ENCODE assay signal across 20 mouse cellular contexts in the genomic region with DNA sequence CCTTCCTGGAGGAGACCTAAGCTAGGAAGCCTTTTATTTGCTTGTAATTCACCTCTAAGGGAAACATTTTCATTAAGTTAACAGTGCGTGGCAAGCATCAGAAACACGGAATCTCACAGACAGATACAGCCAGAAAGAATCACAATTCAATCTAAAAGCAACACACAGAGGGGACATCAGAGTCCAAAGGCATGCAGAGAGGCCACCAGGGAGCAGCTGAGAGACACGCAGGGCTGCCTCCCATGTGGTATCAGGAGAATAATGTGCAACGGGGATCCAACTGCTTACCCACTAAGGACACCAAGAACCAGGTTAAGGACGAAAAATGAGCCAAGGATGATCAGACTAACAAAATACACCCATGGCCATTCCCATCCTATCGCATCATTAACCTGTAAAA.
DNase-seq lines count a peak whose midpoint lies in the region; ATAC-seq and TF ChIP-seq lines count a peak whose summit lies in the region.
"Had no signal": no experiment of that assay in that cellular context is flagged by ENCODE, and none has a peak within 500 bp of the region (broad histone marks: within the 10 kb centered on the region; RNA-seq: fewer than 3 reads in every experiment).

No protein-coding gene starts in this region.

- H3K36me3 ChIP-seq in forebrain, postnatal 0 days (ENCODE audit: insufficient read depth) = no peaks in the 10 kb centered on the region
- no peaks in the 10 kb centered on the region for H3K36me3 ChIP-seq in forebrain, embryonic 11.5 days (ENCODE audit: control insufficient read depth, insufficient read depth, low read length)
- no peaks in the 10 kb centered on the region for H3K36me3 ChIP-seq in kidney, postnatal 0 days (ENCODE audit: insufficient read depth, low read length)
- H3K36me3 ChIP-seq in neural tube, embryonic 13.5 days = no peaks in the 10 kb centered on the region
- H3K36me3 ChIP-seq: embryonic facial prominence, embryonic 13.5 days; forebrain, embryonic 10.5 days; limb, embryonic 10.5 days; stomach, embryonic 15.5 days had no signal

- no peak overlapping the region for H3K4me3 ChIP-seq in forebrain, postnatal 0 days (ENCODE audit: low read depth, low read length)
- H3K4me3 ChIP-seq in forebrain, embryonic 11.5 days (ENCODE audit: low read depth, low read length) = no peak overlapping the region
- no peak overlapping the region for H3K4me3 ChIP-seq in kidney, postnatal 0 days (replicated peaks; ENCODE audit: low read depth, low read length)
- H3K4me3 ChIP-seq in neural tube, embryonic 13.5 days = no peak overlapping the region
- H3K4me3 ChIP-seq: embryonic facial prominence, embryonic 13.5 days; forebrain, embryonic 10.5 days; limb, embryonic 10.5 days; megakaryocyte, embryonic 14.5 days; stomach, embryonic 15.5 days had no signal

- ATAC-seq in forebrain, postnatal 0 days = no peak
- no peak for ATAC-seq in forebrain, embryonic 11.5 days (replicated peaks; ENCODE audit: low FRiP score)
- no peak for ATAC-seq in kidney, postnatal 0 days (replicated peaks; ENCODE audit: low FRiP score, low read depth)
- peak; percentile 36; the same call in 1 of the 2 replicates for ATAC-seq in neural tube, embryonic 13.5 days (ENCODE audit: low read depth)

- H3K27me3 ChIP-seq in forebrain, postnatal 0 days (ENCODE audit: insufficient read depth, low read length) = no peaks in the 10 kb centered on the region
- no peaks in the 10 kb centered on the region; the same call in 1 of the 2 replicates for H3K27me3 ChIP-seq in forebrain, embryonic 11.5 days (ENCODE audit: control insufficient read depth, insufficient read depth, low read length)
- H3K27me3 ChIP-seq in kidney, postnatal 0 days (ENCODE audit: insufficient read depth, low read length) = no peaks in the 10 kb centered on the region
- H3K27me3 ChIP-seq in neural tube, embryonic 13.5 days = no peaks in the 10 kb centered on the region
- H3K27me3 ChIP-seq: embryonic facial prominence, embryonic 13.5 days; stomach, embryonic 15.5 days had no signal

- DNase-seq in forebrain, postnatal 0 days = no peak
- DNase-seq in forebrain, embryonic 11.5 days (ENCODE audit: low spot score) = no peak
- peak; percentile 46 for DNase-seq in kidney, postnatal 0 days (ENCODE audit: low spot score)
- DNase-seq in kidney, postnatal 14 days = no peak
- DNase-seq in neural tube, embryonic 10.5 days (ENCODE audit: extremely low spot score, low spot score) = no peak
- DNase-seq in urinary bladder, postnatal 36 days (ENCODE audit: low spot score in 2 of 2) = no peak
- no peak for DNase-seq in cerebellum, adult 18-20 months
- DNase-seq: adrenal gland, postnatal 10 days; cerebellum, postnatal 25 days; kidney, adult 18-20 months; layer of hippocampus, postnatal 36 days; lung, adult 2 months; right cerebral cortex, postnatal 4 days; thymus, postnatal 25 days had no signal

- peak; percentile 44 for TF ChIP-seq CTCF in forebrain, postnatal 0 days (IDR thresholded peaks at IDR 0.05; ENCODE audit: low read depth)
- peak; percentile 53 for TF ChIP-seq CTCF in kidney, postnatal 0 days (IDR thresholded peaks at IDR 0.05; ENCODE audit: low read depth)

- no peaks in the 10 kb centered on the region for H3K4me1 ChIP-seq in forebrain, postnatal 0 days (ENCODE audit: insufficient read depth)
- no peaks in the 10 kb centered on the region for H3K4me1 ChIP-seq in forebrain, embryonic 11.5 days (replicated peaks; ENCODE audit: control insufficient read depth, insufficient read depth, low read length)
- H3K4me1 ChIP-seq in kidney, postnatal 0 days (replicated peaks; ENCODE audit: insufficient read depth, low read length) = no peaks in the 10 kb centered on the region
- H3K4me1 ChIP-seq in neural tube, embryonic 13.5 days (replicated peaks) = peaks cover 11% of the 10 kb centered on the region
- H3K4me1 ChIP-seq: stomach, embryonic 15.5 days had no signal

- H3K9me3 ChIP-seq in forebrain, postnatal 0 days (ENCODE audit: low read length) = no peaks in the 10 kb centered on the region
- H3K9me3 ChIP-seq in forebrain, embryonic 11.5 days (ENCODE audit: control insufficient read depth, low read length) = no peaks in the 10 kb centered on the region
- H3K9me3 ChIP-seq in kidney, postnatal 0 days (replicated peaks; ENCODE audit: low read length) = no peaks in the 10 kb centered on the region
- H3K9me3 ChIP-seq in neural tube, embryonic 13.5 days = no peaks in the 10 kb centered on the region
- H3K9me3 ChIP-seq: embryonic facial prominence, embryonic 13.5 days; forebrain, embryonic 10.5 days; limb, embryonic 10.5 days; stomach, embryonic 15.5 days had no signal

- no peak overlapping the region for H3K27ac ChIP-seq in forebrain, postnatal 0 days (ENCODE audit: low read depth, low read length)
- H3K27ac ChIP-seq in forebrain, embryonic 11.5 days (ENCODE audit: low read depth, low read length) = no peak overlapping the region
- no peak overlapping the region for H3K27ac ChIP-seq in kidney, postnatal 0 days
- peak overlapping the region; percentile 64 for H3K27ac ChIP-seq in neural tube, embryonic 13.5 days (replicated peaks)
- H3K27ac ChIP-seq: embryonic facial prominence, embryonic 13.5 days; forebrain, embryonic 10.5 days; limb, embryonic 10.5 days; stomach, embryonic 15.5 days had no signal

- no peak overlapping the region for H3K9ac ChIP-seq in forebrain, postnatal 0 days
- H3K9ac ChIP-seq in forebrain, embryonic 11.5 days (ENCODE audit: low read length) = no peak overlapping the region
- no peak overlapping the region for H3K9ac ChIP-seq in kidney, postnatal 0 days (ENCODE audit: low read depth, low read length)
- H3K9ac ChIP-seq in neural tube, embryonic 13.5 days = no peak overlapping the region
- H3K9ac ChIP-seq: embryonic facial prominence, embryonic 13.5 days; stomach, embryonic 15.5 days had no signal

- no peak overlapping the region for H3K4me2 ChIP-seq in forebrain, postnatal 0 days (ENCODE audit: low read depth)
- no peak overlapping the region for H3K4me2 ChIP-seq in forebrain, embryonic 11.5 days (ENCODE audit: low read depth, low read length, severe bottlenecking)
- no peak overlapping the region for H3K4me2 ChIP-seq in kidney, postnatal 0 days (ENCODE audit: low read length)
- no peak overlapping the region for H3K4me2 ChIP-seq in neural tube, embryonic 13.5 days
- H3K4me2 ChIP-seq: embryonic facial prominence, embryonic 13.5 days; stomach, embryonic 15.5 days had no signal

- WGBS in forebrain, postnatal 0 days = 58% methylated on average over 6 of the region's 6 CpGs
- 62% methylated on average over 6 of the region's 6 CpGs for WGBS in forebrain, embryonic 11.5 days
- 23% methylated on average over 6 of the region's 6 CpGs for WGBS in kidney, postnatal 0 days
- WGBS in neural tube, embryonic 13.5 days = 49% methylated on average over 6 of the region's 6 CpGs
